9 mouse cellular contexts compared by ENCODE assay signal in the genomic region with DNA sequence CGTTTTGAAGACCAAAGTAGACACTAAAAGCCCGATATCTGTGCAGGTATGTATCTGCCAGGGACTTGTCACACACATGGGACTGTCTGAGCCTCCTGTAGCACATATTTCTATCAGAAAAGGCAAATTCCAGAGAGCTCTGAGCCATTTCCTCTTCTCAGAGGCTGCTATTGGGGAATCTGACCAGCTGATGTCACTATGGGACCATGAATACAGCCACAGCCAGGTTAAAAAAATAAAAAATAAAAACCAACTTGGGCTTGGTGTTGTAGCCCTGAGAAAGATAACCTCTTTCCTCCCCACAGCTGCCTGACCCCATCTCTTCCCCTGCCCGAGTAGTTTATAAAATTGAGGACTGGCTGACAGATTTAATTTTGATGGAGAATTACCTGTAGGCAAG. TPM values are rescaled to one million over a fixed set of nuclear protein-coding genes. Genes with fewer than 3 reads are reported as not detected.
A peak's percentile ranks its signal among the peaks of the same experiment; 100 is the strongest.
DNase-seq lines count a peak whose midpoint lies in the region; TF ChIP-seq lines count a peak whose summit lies in the region.
"Had no signal": no experiment of that assay in that cellular context is flagged by ENCODE, and none has a peak within 500 bp of the region (broad histone marks: within the 10 kb centered on the region; RNA-seq: fewer than 3 reads in every experiment).

No protein-coding gene starts in this region.

- H3K27me3 ChIP-seq in embryonic facial prominence, embryonic 10.5 days (replicated peaks; ENCODE audit: low read depth, poor library complexity, severe bottlenecking) = no peaks in the 10 kb centered on the region

- intact Hi-C loops in left cerebral cortex, adult 2 months (cut with DNase I) = loop anchor here (1.0 to 2.0 kb wide), 2 partner anchors 75 to 322 kb away; no protein-coding TSS in a partner anchor

- H3K4me3 ChIP-seq in left cerebral cortex, adult 2 months = no peak overlapping the region
- H3K4me3 ChIP-seq in embryonic facial prominence, embryonic 10.5 days = no peak overlapping the region
- H3K4me3 ChIP-seq: myocyte had no signal

- no peaks in the 10 kb centered on the region for H3K4me1 ChIP-seq in embryonic facial prominence, embryonic 10.5 days

- peak; percentile 76 for TF ChIP-seq CTCF in left cerebral cortex, adult 2 months (IDR thresholded peaks at IDR 0.05)

- H3K27ac ChIP-seq in left cerebral cortex, adult 2 months = no peak overlapping the region
- no peak overlapping the region for H3K27ac ChIP-seq in embryonic facial prominence, embryonic 10.5 days (replicated peaks)

- no peaks in the 10 kb centered on the region for H3K9me3 ChIP-seq in embryonic facial prominence, embryonic 10.5 days

- DNase-seq in adrenal gland, postnatal 14 days = peak; percentile 37
- no peak for DNase-seq in adrenal gland, adult 18-20 months (ENCODE audit: low spot score in 2 of 2)
- peak; percentile 23 to 50 for DNase-seq in left cerebral cortex, adult 2 months (ENCODE audit: extremely low spot score in 1 of 2, low spot score in 2 of 2)
- DNase-seq in left cerebral cortex, adult 11 months (ENCODE audit: low spot score) = no peak
- DNase-seq in embryonic facial prominence, embryonic 10.5 days (ENCODE audit: low spot score) = peak; percentile 15
- peak; percentile 18 to 49 for DNase-seq in layer of hippocampus, postnatal 25 days (ENCODE audit: extremely low spot score in 1 of 2, low spot score in 1 of 2)
- peak; percentile 23 for DNase-seq in retina, postnatal 7 days (ENCODE audit: low read depth, low spot score)
- no peak for DNase-seq in c-Kit-positive CD71-positive TER-119-positive erythroid progenitor cells, embryonic 14.5 days (ENCODE audit: low spot score)

- H3K36me3 ChIP-seq in embryonic facial prominence, embryonic 10.5 days (replicated peaks) = no peaks in the 10 kb centered on the region

- 53% methylated on average over 3 of the region's 3 CpGs for whole genome bisulfite sequencing in embryonic facial prominence, embryonic 10.5 days

RNA-seq across cellular contexts. Expression of a gene that starts 31.2 kb away (rescaled TPM):
- 31.8 and 41.2 TPM in 2 replicates for total RNA-seq in adrenal gland, postnatal 14 days (2021)
- 10 to 100 TPM; 28.9 to 44.0 TPM for total RNA-seq in adrenal gland, adult 18-20 months (2021)
- total RNA-seq in left cerebral cortex, adult 2 months (2021) = 10 to 100 TPM; 25.0 to 30.6 TPM
- 65.0 and 69.5 TPM in 2 replicates for polyA plus RNA-seq in embryonic facial prominence, embryonic 10.5 days (2016; fragmentation: Nextera tagmentation; extraction: Ambion mirVana)
- total RNA-seq in layer of hippocampus, postnatal 25 days (2021) = 10 to 100 TPM; 30.4 to 31.0 TPM

RNA-seq across cellular contexts. Expression of a gene that starts 55.1 kb away (rescaled TPM):
- 13.8 and 17.9 TPM in 2 replicates for total RNA-seq in adrenal gland, postnatal 14 days (2021)
- 10 to 100 TPM; 21.7 to 23.8 TPM for total RNA-seq in adrenal gland, adult 18-20 months (2021)
- total RNA-seq in left cerebral cortex, adult 2 months (2021) = 1 to 10 TPM; 9.6 to 9.8 TPM
- polyA plus RNA-seq in embryonic facial prominence, embryonic 10.5 days (2016; fragmentation: Nextera tagmentation; extraction: Ambion mirVana) = 21.9 and 22.1 TPM in 2 replicates
- 10 to 100 TPM in 1 of 2 experiments, 1 to 10 TPM in 1; 9.1 to 10.6 TPM for total RNA-seq in layer of hippocampus, postnatal 25 days (2021)

Comparison
In these comparisons a context has a peak if more than half of its experiments do, and no peak if none do; other contexts are left out.
1. DNase-seq: peak in adrenal gland, postnatal 14 days (single experiment), left cerebral cortex, adult 2 months (2 of 2), embryonic facial prominence, embryonic 10.5 days (single experiment), layer of hippocampus, postnatal 25 days (2 of 2) and retina, postnatal 7 days (single experiment); none in adrenal gland, adult 18-20 months (0 of 2), left cerebral cortex, adult 11 months (single experiment) and c-Kit-positive CD71-positive TER-119-positive erythroid progenitor cells, embryonic 14.5 days (single experiment).